Mouse (Mus musculus) lung, postnatal 0 days (tissue): ENCODE data around the gene Gm6793. TPM values are rescaled to one million over a fixed set of nuclear protein-coding genes. Genes with fewer than 3 reads are reported as not detected.
A peak's percentile ranks its signal among the peaks of the same experiment; 100 is the strongest.

ENCODE experiments used
- ATAC-seq: fragments of 200-750 bp; cut with Nextera tagmentation; 2 replicates; pipeline ENCODE4 v1.8.0; 2017; ENCODE audit warnings: moderate library complexity
- DNase-seq: peaks from one replicate; pipeline ENCODE4 v3.0.0-alpha.2; 2016; ENCODE audit warnings: low spot score
- H3K27ac ChIP-seq: fragments of 300-500 bp; sonication (generic); 2 replicates; pipeline ENCODE4 v1.5.1; 2014; ENCODE audit warnings: antibody characterized with exemption, mild to moderate bottlenecking, low read length, mixed read lengths
- H3K27me3 ChIP-seq: fragments of 300-500 bp; sonication (generic); replicated peaks from 2 replicates; pipeline ENCODE4 v1.6.1; 2014; ENCODE audit warnings: low read length, mixed read lengths; ENCODE audit not compliant: insufficient read depth
- H3K36me3 ChIP-seq: fragments of 300-500 bp; sonication (generic); 2 replicates; pipeline ENCODE4 v1.6.1; 2014; ENCODE audit warnings: low read length, mixed read lengths; ENCODE audit not compliant: insufficient read depth
- H3K4me1 ChIP-seq: fragments of 300-500 bp; sonication (generic); 2 replicates; pipeline ENCODE4 v1.6.1; 2014; ENCODE audit warnings: antibody characterized with exemption, low read depth, low read length, mixed read lengths; ENCODE audit not compliant: insufficient read depth
- H3K4me2 ChIP-seq: fragments of 300-500 bp; sonication (generic); replicated peaks from 2 replicates; pipeline ENCODE4 v1.6.1; 2014; ENCODE audit warnings: low read depth, mild to moderate bottlenecking, low read length, moderate library complexity, mixed read lengths
- H3K4me3 ChIP-seq: fragments of 300-500 bp; sonication (generic); 2 replicates; pipeline ENCODE4 v1.5.1; 2014; ENCODE audit warnings: low read depth, low read length
- H3K9ac ChIP-seq: fragments of 300-500 bp; sonication (generic); replicated peaks from 2 replicates; pipeline ENCODE4 v1.6.1; 2014; ENCODE audit warnings: low read depth, mild to moderate bottlenecking
- H3K9me3 ChIP-seq: fragments of 300-500 bp; sonication (generic); 2 replicates; pipeline ENCODE4 v1.6.1; 2016; ENCODE audit warnings: low read length, mixed read lengths
- CTCF ChIP-seq: IDR thresholded peaks from 2 replicates; pipeline ENCODE4 v1.5.1; 2016; ENCODE audit warnings: antibody characterized with exemption, mild to moderate bottlenecking
- EP300 ChIP-seq: IDR thresholded peaks from 2 replicates; pipeline ENCODE4 v1.6.1; 2016; ENCODE audit warnings: antibody characterized with exemption, mild to moderate bottlenecking, control low read depth
- WGBS: fragments of 180-500 bp; shearing (Covaris S2); extraction: QIAGEN DNeasy Blood & Tissue Kit; methylation state at CpG from one replicate; pipeline ENCODE4 v1.1.7; 2014; 5-methylcytosine and 5-hydroxymethylcytosine counted together
- polyA plus RNA-seq: library from polyadenylated mRNA; unstranded; fragments of >200 nt; fragmentation: Nextera tagmentation; extraction: Ambion mirVana; gene quantifications from 2 replicates; pipeline ENCODE4 v1.2.1, GENCODE M21; 2015

Gene Gm6793
- polyA plus RNA-seq: 0.24 TPM in 1 of 2 replicates, not detected in the other

GRCm38 (mm10) chr8:112014936-112015335 is at the start of gene Gm6793:
TSS of gene Gm6793 (minus strand) at chr8:112015036.
- TF ChIP-seq CTCF: no peak
- no peak for TF ChIP-seq EP300
- peaks cover 21% of the 10 kb centered on the region for H3K36me3 ChIP-seq
- no peak within 1 kb of the TSS for H3K9ac ChIP-seq
- no peaks in the 10 kb centered on the region for H3K9me3 ChIP-seq
- H3K27me3 ChIP-seq: no peaks in the 10 kb centered on the region
- WGBS: 87% methylated on average over 11 of the region's 11 CpGs
- ATAC-seq (no peak), DNase-seq (no peak)
- H3K4me2 ChIP-seq: no peak within 1 kb of the TSS
- H3K27ac ChIP-seq: no peak within 1 kb of the TSS
- peaks cover 6% of the 10 kb centered on the region; the same call in 1 of the 2 replicates for H3K4me1 ChIP-seq
- H3K4me3 ChIP-seq: no peak within 1 kb of the TSS

DNA sequence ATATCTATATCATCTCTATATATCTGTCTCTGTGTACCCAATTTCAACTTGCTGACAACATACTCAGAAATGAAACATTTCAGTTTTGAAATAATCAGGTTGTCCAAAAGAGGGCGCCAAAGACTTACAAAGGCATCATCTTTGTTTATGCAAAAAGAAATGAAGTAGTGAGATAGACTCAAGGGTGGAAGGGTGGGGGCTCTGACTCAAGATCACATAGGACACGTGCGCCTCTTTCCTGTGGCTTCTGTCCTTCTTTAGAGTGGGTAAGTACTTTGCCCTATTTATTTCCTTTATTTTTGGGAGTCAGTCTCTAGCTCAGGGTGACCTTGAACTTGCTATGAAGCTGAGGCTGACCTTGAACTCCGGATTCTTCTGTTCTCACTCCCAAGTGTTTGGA is 46.5 kb upstream of the Gm6793 start:
- WGBS: 25% methylated on average over 4 of the region's 4 CpGs

GRCm38 (mm10) chr8:112054456-112054855 is 39.6 kb upstream of the Gm6793 start:
- Histone ChIP-seq H3K9ac (no peak overlapping the region), H3K9me3 (no peaks in the 10 kb centered on the region), H3K4me1 (no peaks in the 10 kb centered on the region), H3K4me3 (no peak overlapping the region), H3K36me3 (no peaks in the 10 kb centered on the region), H3K27me3 (no peaks in the 10 kb centered on the region), H3K4me2 (no peak overlapping the region), H3K27ac (no peak overlapping the region)
- DNase-seq: no peak
- ATAC-seq: no peak
- TF ChIP-seq EP300 (no peak), CTCF (no peak)

More for the DNA sequence above, 46.5 kb upstream of the Gm6793 start:
- H3K4me1 ChIP-seq: no peaks in the 10 kb centered on the region
- no peak overlapping the region for H3K9ac ChIP-seq
- no peak overlapping the region for H3K27ac ChIP-seq
- no peak for ATAC-seq
- no peak overlapping the region for H3K4me3 ChIP-seq
- H3K9me3 ChIP-seq: no peaks in the 10 kb centered on the region
- H3K4me2 ChIP-seq: no peak overlapping the region
- H3K36me3 ChIP-seq: no peaks in the 10 kb centered on the region
- peak; percentile 65 for DNase-seq
- TF ChIP-seq EP300 (no peak), CTCF (peak; percentile 77)
- no peaks in the 10 kb centered on the region for H3K27me3 ChIP-seq

DNA sequence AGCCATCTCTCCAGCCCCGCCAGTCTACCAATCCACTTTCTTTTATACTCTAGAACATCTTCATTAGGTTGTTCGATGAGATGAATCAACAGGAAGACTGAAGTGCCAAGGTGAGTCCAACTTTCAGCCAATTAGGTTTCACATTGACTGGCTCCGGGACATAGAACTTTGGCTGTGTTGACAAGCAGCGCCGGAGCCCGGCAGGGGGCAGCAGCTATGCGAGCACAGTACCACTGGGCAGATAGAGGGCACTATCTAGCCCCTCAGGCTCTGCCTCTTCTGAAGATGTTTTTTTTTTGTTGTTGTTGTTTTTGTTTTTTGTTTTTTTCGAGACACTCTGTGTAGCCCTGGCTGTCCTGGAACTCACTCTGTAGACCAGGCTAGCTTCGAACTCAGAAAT is 36.7 kb upstream of the Gm6793 start:
- no peak for ATAC-seq
- no peak overlapping the region for H3K27ac ChIP-seq

DNA sequence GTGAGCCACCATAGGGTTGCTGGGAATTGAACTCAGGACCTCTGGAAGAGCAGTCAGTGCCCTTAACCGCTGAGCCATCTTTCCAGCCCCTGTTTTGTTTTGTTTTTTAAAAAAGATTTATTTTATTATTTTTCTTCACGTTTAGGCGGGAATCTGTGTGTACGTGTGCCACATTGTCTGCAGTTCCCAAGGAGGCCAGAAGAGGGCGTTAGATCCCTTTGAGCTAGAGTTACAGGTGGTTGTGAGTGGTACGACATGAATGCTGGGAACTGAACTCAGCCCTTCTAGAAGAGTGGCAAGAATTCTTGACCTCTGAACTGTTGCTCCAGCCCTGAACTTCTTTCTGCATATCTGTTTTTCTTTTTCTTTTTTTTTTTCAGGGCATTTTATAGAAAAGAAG is 35.1 kb upstream of the Gm6793 start:
- 71% methylated on average over 6 of the region's 6 CpGs for WGBS
- Histone ChIP-seq H3K27ac (no peak overlapping the region), H3K4me3 (no peak overlapping the region), H3K4me1 (no peaks in the 10 kb centered on the region), H3K27me3 (no peaks in the 10 kb centered on the region), H3K36me3 (no peaks in the 10 kb centered on the region), H3K4me2 (no peak overlapping the region), H3K9ac (no peak overlapping the region), H3K9me3 (no peaks in the 10 kb centered on the region)
- ATAC-seq: no peak
- no peak for DNase-seq
- 0 out of 2 replicates have a peak, but pooled peaks have one; percentile 12 for TF ChIP-seq CTCF
- no peak for TF ChIP-seq EP300

More for the DNA sequence above, 36.7 kb upstream of the Gm6793 start:
- DNase-seq: no peak
- no peak overlapping the region for H3K4me3 ChIP-seq
- H3K9ac ChIP-seq: no peak overlapping the region
- no peaks in the 10 kb centered on the region for H3K9me3 ChIP-seq
- 69% methylated on average over 9 of the region's 9 CpGs for WGBS
- H3K27me3 ChIP-seq: no peaks in the 10 kb centered on the region
- TF ChIP-seq CTCF (no peak; the same call in 1 of the 2 replicates), EP300 (no peak)
- H3K4me2 ChIP-seq: no peak overlapping the region
- H3K36me3 ChIP-seq: no peaks in the 10 kb centered on the region
- no peaks in the 10 kb centered on the region for H3K4me1 ChIP-seq

- H3K4me3 ChIP-seq: no peak overlapping the region
- no peaks in the 10 kb centered on the region for H3K27me3 ChIP-seq
- no peak overlapping the region for H3K27ac ChIP-seq
- DNase-seq (no peak), ATAC-seq (no peak)
- no peaks in the 10 kb centered on the region for H3K9me3 ChIP-seq
- no peaks in the 10 kb centered on the region for H3K4me1 ChIP-seq
- H3K9ac ChIP-seq: no peak overlapping the region
- no peak overlapping the region for H3K4me2 ChIP-seq
- no peaks in the 10 kb centered on the region for H3K36me3 ChIP-seq
- 62% methylated on average over 6 of the region's 6 CpGs for WGBS
- TF ChIP-seq EP300: no peak
- TF ChIP-seq CTCF: no peak
These were observed 33.5 kb upstream of the Gm6793 start for GRCm38 (mm10) chr8:112048293-112048692.

DNA sequence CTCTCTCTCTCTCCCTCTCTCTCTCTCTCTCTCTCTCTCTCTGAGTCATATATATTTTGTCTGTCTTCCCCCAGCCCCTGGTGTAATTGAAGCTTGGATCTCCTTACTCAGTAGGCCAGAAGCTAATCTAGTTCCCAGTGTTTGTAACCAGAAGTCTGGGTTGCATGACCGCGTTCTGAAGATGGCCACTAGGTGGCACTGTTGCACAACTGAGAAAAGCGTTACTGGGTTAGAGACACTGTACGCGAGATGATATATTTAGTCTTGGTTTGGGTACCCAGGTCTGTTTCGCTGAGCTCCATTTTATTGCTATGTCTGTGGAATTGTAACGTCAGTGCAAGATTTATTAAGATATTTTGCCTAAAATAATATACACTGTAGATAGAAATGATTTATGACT is 31.1 kb upstream of the Gm6793 start:
- Histone ChIP-seq H3K9me3 (no peaks in the 10 kb centered on the region), H3K36me3 (no peaks in the 10 kb centered on the region), H3K4me1 (no peaks in the 10 kb centered on the region), H3K4me2 (no peak overlapping the region), H3K27ac (no peak overlapping the region), H3K9ac (no peak overlapping the region), H3K27me3 (no peaks in the 10 kb centered on the region), H3K4me3 (no peak overlapping the region)
- WGBS: 4% methylated on average over 7 of the region's 7 CpGs
- peak; percentile 83 for DNase-seq
- TF ChIP-seq CTCF: peak; percentile 94
- no peak for TF ChIP-seq EP300
- ATAC-seq: peak; percentile 53; the same call in 1 of the 2 replicates
